Mouse (Mus musculus): ENCODE measurements around the gene Gipc2. TPM values are rescaled to one million over a fixed set of nuclear protein-coding genes. Genes with fewer than 3 reads are reported as not detected.

The Gipc2 gene
- total RNA-seq, 2 experiments from 2014 or later = 0.82 to 1.1 TPM

DNA sequence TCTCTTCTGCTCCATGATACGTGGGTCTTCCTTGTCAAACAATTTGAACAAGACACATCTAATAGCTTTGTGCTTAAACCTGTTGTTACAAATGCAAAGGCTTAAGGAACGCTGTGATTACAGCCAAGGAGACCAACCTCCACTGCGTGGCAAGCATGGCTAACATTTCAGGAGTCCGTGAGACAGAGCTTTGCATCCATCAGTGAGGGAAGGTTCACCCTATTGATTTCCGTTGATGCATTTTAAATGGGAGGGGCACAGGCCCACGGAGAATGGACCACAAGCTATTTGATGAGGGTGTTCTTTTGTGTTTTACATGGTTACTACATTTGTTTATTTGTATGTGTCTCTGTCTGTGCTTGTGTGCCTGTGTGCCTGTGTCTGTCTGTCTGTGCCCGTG lies 37.4 kb downstream of the Gipc2 start:
- intact Hi-C loops (cut with DNase I; ENCODE audit: low total_unique reads) = no loop called here
- DNase-seq = no peak

DNA sequence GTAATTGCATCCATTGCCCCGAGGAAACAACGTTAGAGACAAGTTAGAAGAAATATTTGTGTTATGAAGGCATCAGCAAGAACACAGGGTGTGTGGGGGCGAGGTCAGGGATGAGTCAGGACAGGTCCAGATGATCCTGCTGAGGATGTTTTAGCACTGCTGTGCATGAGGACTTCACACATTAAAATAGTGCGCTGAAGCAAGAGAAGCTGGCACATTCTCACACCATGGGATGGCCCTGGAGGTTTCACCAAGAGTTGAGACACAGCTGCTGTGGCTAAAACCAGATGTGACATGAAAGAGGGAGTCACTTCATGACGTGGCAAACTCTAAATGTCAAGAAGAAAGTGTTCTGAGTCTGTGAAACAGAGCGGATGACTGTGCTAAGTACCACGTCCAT lies 38.9 kb downstream of the Gipc2 start:
- no peak for DNase-seq
- intact Hi-C loops (cut with DNase I; ENCODE audit: low total_unique reads) = no loop called here

DNA sequence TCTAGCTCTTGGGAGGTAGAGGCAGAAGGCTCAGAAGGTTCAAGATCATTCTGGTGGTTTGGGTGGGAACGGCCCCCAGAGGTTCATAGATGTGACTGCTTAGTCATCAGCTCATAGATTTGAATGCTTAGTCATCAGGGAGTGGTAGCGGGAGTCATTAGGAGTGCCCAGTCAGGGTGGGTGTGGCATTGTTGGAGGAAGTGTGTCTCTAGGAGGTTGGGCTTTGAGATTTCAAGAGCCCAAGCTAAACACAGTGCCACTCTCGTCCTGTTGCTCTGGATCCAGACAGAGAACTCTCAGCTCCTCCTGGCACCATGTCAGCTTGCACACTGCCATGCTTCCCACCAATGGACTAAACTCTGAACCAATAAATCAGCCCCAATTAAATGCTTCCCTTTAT lies 43.3 kb downstream of the Gipc2 start:
- DNase-seq = no peak
- intact Hi-C loops (cut with DNase I; ENCODE audit: low total_unique reads) = no loop called here

DNA sequence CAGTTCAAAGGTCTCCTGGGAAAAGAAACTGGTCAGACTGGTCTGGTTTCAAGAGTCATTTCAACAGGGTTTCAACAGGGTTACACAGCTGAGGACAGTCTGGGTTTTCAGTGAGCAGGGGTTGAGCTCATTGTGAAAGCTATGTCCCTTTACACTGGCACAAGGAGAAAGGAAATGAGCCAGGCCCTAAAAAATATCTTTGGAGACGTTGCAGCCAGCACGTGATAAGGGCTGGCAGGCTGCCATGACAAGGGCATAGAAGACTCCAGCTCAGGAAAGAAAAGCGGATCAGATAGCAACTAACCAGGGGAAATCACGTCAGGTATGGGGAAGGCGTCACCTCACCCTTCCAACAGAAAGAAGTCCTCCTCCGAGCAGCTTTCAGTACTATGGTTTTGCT lies 43.9 kb downstream of the Gipc2 start:
- intact Hi-C loops (cut with DNase I; ENCODE audit: low total_unique reads) = no loop called here
- DNase-seq = peak; percentile 60

DNA sequence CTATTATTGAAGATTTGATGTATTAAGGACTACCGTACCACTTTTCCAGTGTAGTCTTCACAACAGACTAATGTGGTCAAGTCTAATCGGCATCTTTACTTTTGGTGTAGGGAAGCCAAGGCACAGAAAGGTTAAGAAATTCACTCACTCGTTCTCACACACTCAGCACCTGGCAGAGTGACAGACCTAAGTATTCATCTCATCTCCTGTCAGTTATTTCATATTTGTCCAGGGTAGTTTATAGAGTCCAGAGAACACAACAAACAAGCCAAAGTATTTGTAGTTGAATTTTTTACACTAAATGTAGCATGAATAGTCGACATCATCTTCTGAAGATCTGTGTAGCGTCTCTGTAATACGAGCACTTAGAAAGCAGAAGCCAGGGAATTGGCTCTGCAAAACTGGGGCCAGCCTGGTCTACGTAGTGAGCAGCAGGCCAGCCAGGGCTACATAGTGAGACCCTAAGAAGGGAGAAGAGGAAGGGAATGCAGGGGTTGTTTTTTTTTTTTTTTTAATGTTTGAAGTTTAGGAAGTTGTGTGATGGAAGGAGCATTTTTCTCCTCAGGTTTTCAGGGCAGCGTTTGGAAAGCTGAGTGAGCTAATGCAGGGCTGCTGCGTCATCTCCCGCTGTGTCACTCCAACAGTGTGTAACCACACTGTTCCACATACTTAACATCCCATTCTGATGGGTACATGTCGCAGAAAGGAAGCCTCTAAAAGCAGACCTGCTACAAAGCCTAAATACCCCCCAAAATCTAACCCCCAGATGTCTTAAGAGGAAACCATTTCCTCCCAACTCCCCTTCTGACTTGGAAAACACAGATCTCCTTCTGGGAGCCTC lies 44.6 kb downstream of the Gipc2 start:
- intact Hi-C loops (cut with DNase I; ENCODE audit: low total_unique reads) = no loop called here
- no peak for DNase-seq

DNA sequence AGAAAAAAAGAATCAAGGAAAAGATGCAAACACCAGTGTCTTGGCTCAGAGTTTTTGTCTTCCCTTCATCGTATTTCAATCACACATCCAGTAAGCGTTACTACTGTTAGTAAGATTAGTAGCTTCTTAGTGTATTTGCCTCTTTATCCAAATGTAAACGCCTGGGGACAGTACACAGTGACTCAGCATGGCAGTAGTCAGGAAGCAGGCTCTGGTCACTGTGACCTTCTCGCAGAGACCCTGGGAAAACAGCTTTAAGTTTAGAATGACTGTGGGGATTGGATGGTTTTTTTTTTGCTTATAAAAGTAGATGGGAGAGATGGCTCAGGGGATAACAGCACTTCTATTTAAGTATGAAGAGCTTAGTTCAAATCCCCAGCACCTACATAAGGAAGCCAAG lies 46.0 kb downstream of the Gipc2 start:
- intact Hi-C loops (cut with DNase I; ENCODE audit: low total_unique reads) = no loop called here
- DNase-seq = no peak

DNA sequence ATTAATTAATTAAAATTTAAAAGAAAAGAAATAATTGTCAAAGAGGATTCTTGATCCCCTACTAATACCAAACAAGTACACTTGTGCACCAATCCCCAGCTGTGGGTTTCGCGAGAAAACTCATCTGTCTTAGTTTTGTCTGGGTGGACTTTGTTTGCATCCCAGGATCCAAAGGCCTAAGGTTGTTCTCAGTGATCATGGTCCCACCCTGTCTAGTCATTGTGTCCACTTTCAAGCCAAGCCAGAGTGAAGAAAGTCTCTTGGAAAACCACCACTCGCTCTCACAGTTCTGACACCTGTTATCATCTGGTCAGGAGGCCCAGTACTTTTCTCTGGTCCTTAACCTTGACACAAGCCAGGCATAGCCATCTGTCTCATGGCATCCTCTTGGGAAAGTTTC lies 48.1 kb downstream of the Gipc2 start:
- DNase-seq = no peak
- intact Hi-C loops (cut with DNase I; ENCODE audit: low total_unique reads) = no loop called here

DNA sequence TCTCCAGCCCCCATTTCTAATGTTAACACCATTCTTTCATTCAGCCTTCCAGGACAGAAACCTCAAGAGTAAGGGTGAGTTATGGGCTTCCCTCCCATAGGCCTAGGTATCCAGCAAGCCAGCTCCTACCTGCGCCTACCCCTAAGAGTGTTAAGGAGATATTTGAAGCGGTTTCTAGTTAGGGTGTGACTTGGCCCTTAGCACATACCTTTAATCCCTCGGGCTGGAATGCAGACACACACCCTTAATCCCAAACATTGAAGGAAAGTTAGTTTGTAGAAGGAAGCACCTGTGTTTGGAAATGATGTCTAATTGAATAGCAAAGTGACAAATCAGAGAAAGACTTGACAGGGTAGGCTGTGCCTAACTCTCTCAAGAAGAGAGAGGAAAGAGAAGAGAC lies 49.9 kb downstream of the Gipc2 start:
- intact Hi-C loops (cut with DNase I; ENCODE audit: low total_unique reads) = no loop called here
- no peak for DNase-seq

DNA sequence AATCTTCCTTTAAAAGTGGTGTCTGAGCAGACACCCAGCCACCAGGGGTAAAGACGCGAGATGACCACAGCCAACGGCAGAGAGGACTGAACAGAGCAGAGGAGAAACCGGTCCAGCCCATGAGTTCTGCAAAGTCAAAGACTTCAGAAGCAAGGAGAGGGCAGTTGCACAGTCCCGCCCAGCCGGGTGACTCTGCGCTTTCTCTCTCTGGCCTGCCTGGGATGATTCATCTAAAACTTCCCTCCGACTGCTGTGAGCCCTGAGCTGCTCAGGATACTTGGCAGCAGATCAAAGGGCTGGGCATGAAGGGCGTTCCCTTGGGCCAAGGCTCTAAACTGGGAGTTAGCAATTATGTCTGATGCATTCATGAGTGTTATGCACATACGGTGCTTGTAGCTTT lies 51.2 kb downstream of the Gipc2 start:
- intact Hi-C loops (cut with DNase I; ENCODE audit: low total_unique reads) = loop anchor here (5.0 kb wide), 2 partner anchors 83 to 103 kb away; no protein-coding TSS in a partner anchor
- DNase-seq = peak; percentile 85

DNA sequence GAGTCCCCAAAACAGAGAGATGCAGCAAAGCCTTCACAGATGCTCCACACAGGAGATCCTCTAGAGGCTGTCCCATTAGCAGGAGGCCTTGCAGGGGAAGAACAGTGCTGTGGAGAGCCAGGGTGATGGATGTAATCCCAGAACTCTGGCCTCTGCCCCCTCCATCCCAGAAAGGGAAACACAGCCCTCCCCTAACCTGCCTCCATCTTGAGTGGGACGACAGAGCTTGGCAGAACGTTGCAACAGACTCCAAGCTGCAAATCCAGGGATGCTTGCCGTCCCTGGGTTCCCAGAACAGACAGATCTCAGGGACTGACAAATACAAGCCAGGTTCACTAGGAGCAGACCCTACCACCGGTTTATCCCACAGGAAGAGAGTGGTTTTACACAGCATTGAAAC lies 51.8 kb downstream of the Gipc2 start:
- no peak for DNase-seq
- intact Hi-C loops (cut with DNase I; ENCODE audit: low total_unique reads) = loop anchor here (5.0 kb wide), 2 partner anchors 83 to 103 kb away; no protein-coding TSS in a partner anchor

DNA sequence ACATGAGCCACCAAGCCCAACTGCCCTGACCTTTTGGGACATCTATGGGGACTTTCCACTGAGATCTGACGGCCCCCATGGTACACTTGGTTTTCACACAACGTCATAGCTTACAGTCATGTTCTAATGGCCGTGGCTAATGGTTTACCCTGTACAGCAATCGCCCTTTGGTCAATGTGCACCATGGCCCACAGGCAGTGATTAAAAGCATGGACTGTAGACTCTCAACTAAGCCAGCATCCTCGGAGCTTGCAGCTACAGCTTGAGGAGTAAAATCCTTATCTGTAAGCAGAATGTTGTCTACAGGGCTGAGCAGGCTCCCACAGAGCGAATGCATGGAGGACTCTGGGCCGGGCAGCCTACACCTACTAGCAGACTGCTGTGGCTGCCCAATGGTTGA lies 52.5 kb downstream of the Gipc2 start:
- no peak for DNase-seq
- intact Hi-C loops (cut with DNase I; ENCODE audit: low total_unique reads) = loop anchor here (5.0 kb wide), 2 partner anchors 84 to 104 kb away; no protein-coding TSS in a partner anchor

DNA sequence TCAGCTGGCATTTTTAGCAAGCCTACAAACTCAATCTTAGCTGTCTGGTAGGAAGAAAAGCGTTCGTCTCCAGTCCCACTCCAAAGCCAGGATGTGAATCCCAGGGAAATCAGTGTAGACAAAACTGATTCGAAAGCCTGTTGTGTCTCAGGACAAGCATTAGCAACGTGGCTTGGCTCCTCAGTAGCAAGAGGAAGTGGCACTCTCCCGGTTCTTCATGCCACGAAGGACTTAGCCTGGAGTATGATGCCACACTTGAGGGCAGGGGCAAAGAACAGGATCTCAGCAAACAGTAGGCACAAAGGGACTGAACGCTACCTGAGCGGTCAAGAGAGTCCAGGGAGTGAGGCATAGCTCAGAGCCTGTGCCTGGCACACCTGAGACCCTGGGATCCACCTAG lies 53.4 kb downstream of the Gipc2 start:
- intact Hi-C loops (cut with DNase I; ENCODE audit: low total_unique reads) = loop anchor here (5.0 kb wide), 2 partner anchors 85 to 105 kb away; no protein-coding TSS in a partner anchor
- DNase-seq = no peak

DNA sequence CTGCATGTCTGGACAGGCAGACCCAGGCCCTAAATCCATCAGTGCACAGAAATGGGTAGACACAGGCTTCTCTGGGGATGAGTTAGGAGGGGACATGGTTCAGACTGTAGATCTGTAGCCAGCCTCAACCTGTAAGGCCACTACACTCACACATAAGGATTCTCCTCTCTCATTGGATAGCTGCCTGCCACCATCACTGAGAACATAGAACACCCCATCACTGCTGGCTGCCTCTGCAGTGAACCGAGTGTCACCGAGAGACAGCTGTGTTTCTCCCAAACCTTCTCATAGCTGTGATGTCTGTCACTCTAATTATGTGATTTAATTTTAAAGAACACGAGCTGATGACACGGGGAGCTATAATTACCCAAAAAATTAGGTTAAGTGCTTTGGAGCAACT lies 54.5 kb downstream of the Gipc2 start:
- intact Hi-C loops (cut with DNase I; ENCODE audit: low total_unique reads) = loop anchor here (5.0 kb wide), 2 partner anchors 86 to 106 kb away; no protein-coding TSS in a partner anchor
- DNase-seq = no peak

DNA sequence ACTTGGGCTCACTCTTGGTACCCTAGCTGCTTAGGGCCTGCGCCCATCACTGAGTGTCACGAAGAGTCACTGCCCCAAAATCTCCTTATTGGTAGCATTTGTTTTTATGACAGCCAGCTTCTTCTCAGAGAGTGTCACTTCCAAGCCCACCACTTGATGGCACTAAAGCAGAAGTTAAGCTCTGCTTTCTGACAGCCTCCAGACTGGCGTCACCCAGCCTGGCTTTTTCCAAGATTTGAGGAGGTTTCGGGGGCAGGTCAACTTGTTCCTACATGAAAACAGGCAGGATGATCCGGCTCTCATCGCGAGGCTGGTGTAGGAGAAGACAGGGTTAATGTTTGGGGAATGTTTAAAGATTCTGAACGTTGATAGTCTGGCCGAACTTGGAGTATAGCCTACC lies 54.9 kb downstream of the Gipc2 start:
- DNase-seq = peak; percentile 78
- intact Hi-C loops (cut with DNase I; ENCODE audit: low total_unique reads) = loop anchor here (5.0 kb wide), 2 partner anchors 86 to 106 kb away; no protein-coding TSS in a partner anchor

DNA sequence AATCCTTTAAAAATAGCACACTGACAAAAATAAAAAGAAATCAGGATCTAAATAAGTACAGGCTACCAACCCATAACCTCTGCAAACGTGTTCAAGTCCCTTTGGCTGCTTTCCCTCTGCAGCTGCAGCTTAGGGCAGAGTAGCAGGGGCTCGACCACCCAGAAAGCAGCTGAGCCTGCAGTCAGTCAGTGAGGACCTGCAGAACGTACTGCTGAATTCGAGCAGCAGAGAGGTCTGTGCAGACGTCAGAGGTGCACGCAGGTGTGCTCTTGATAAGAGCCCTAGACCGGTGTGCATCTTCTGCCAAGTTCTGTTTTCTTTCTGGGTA lies 56.8 kb downstream of the Gipc2 start:
- intact Hi-C loops (cut with DNase I; ENCODE audit: low total_unique reads) = no loop called here
- DNase-seq = no peak

DNA sequence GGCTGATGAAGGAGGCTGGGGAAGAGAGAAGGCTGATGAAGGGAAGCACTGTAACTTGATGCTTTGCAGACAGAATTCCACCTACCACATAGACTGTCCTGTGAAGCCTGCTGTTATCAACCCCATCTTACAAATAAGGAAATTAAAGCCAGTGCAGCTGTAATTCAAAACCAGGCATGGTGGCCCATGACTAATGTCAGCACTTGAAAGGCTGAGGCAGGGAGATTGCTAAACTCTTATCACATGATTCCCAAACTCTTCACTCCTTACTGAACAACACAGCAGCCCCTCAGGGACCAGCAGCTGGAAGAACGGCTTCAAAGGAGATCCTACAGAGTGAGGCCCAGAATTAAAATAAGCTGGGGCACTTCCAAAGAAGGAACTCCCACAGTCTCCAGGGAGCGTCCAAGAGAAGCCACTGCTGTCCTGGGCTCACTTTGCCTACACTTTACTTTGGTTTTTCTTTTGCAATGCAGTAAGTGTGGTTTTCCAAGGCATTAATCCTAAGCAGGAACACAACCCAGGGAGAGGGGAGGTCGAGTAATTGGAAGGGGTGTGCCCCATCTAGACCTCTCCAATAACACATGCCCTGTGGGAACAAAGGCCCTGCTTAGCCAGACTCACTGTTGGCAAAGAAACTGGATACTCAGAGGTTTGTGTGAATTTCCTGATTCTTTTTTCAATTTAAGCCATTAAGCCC lies 57.3 kb downstream of the Gipc2 start:
- intact Hi-C loops (cut with DNase I; ENCODE audit: low total_unique reads) = no loop called here
- DNase-seq = no peak

DNA sequence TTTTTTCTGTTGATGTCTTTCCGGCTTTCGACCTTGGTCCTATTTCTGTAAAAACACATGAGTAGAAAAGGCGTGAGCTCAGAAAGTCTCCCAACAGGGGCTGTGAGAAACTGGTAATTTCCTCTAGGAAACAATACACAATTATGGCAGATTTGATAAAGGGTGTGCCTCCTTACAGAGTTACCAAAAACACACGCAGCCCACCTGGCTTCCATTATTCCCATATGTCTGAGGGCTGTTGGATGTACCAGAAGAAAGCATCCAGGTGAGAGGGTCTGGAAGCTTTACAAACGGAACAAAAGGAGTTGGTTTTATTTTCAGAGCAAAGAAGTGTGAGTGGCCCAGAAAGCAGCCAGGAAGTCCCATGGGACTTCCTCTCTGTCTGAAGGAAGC lies 58.0 kb downstream of the Gipc2 start:
- DNase-seq = no peak
- intact Hi-C loops (cut with DNase I; ENCODE audit: low total_unique reads) = no loop called here

DNA sequence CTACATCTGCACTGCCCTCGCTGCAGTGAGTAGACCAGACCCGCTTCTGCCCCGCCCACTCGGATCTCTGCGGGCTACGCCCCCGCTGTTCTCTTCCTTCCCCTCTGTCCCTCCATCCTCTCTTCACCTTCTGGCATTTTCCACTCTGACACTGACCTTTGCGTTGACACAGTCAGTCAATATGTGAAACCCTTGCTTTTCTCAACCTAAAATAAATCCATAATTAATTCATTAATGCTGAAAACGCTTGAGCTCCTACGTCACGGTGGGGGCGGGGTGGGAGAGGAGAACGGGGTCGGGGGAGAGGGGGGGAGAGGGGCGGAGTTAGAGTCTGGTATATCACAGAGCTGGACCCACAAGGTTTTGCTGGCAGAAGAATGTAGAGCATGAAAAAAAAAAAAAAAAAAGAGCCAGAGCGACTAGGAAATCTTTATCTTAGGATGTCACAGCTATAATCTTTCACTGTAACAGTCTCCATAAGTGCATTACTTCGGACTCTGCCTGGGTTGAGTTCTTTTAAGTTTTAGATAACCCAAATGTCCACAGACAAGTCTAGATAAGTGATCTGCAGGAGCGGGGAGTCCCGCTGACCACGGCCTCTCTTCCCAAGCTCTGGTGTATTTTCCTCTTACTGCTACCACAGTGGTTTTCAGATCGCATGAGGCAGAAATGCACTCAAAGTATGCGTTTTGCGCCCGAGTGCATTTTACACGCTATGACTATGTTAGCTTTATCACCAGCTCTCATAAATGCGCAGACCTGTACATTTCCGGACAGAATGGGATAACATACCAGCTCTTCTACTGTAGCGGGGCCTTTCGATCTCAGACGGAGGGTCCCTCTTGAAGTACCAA lies 58.7 kb downstream of the Gipc2 start:
- intact Hi-C loops (cut with DNase I; ENCODE audit: low total_unique reads) = no loop called here
- DNase-seq = no peak

DNA sequence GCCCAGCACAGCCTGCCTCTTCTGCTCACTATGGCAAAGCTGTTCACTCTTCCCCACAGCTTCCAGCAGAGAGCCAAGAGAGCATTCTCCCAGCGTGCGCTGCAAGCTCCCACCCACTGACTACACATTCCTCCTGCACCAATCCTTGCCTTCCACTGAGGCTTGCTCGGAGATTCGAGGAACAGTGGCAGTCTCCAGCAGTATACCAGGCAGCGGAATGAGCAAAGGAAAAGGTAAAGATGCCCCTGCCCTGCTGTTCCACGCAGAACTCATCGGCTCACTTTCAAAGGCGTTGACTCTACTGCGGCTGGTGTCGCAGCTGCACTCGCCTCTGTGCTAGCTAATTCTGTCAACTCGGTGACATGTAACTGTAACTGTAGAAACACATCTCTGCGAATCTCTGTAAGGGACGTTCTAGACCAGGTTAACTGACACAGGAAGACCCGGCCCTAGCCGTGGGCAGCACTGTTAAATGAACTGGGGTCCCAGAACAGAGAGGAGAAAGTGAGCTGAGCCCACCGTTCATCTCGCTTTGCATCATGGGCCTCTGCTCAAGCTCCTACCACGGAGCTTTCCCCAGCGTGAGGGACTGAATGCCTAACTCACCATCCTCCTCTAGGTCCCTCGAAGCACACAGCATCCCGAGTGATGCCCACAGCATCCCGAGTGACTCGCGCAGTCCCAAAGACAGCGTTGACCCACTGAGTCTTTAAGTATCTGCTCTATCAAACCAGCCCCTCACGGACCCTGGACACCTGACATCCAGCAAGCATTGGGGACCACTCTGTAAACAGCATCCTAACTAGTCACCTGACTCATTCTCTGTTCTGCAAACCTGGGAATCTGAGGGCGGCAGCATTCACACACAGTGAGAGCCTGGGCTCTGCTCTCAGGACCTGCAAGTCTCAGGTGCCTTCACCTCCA lies 59.5 kb downstream of the Gipc2 start:
- intact Hi-C loops (cut with DNase I; ENCODE audit: low total_unique reads) = no loop called here
- no peak for DNase-seq
